Mouse (Mus musculus) layer of hippocampus, adult 2 months (tissue): ENCODE measurements around the gene Pabpc1l. TPM values are rescaled to one million over a fixed set of nuclear protein-coding genes. Genes with fewer than 3 reads are reported as not detected.

Experiments
- DNase-seq, 2 experiments: peaks; one replicate each; pipeline ENCODE4 v3.0.0; 2022; ENCODE audit warnings: low spot score in 2 of 2
- H3K27ac ChIP-seq: fragments of 200-600 bp; 2 replicates; pipeline ENCODE4 v1.8.1; 2022
- H3K4me3 ChIP-seq: fragments of 200-600 bp; 2 replicates; pipeline ENCODE4 v1.8.1; 2022; ENCODE audit warnings: mild to moderate bottlenecking
- CTCF ChIP-seq: fragments of 200-600 bp; conservative IDR thresholded peaks from 2 replicates; pipeline ENCODE4 v1.8.1; 2022; ENCODE audit warnings: antibody characterized with exemption, mild to moderate bottlenecking, moderate library complexity
- total RNA-seq, 2 experiments: library from RNA; stranded (reverse); gene quantifications; 2 replicates each; pipeline ENCODE4 v1.2.3; 2021

The Pabpc1l gene
- total RNA-seq, 2 experiments from 2014 or later, result 1.1 to 1.2 TPM

- Histone ChIP-seq H3K4me3 (no peak overlapping the region), H3K27ac (no peak overlapping the region)
- no peak for DNase-seq
- no peak for TF ChIP-seq CTCF
Observed at GRCm38 (mm10) chr2:164082175-164082574, 56.9 kb downstream of the Pabpc1l start.

- DNase-seq, result no peak
- TF ChIP-seq CTCF, result no peak
- no peak overlapping the region for H3K27ac ChIP-seq
- no peak overlapping the region for H3K4me3 ChIP-seq
Observed at GRCm38 (mm10) chr2:164083609-164084341, 58.5 kb downstream of the Pabpc1l start.

GRCm38 (mm10) chr2:164084342-164084700 lies 59.1 kb downstream of the Pabpc1l start:
- TF ChIP-seq CTCF, result no peak
- Histone ChIP-seq H3K4me3 (no peak overlapping the region), H3K27ac (no peak overlapping the region)
- DNase-seq, result no peak

DNA sequence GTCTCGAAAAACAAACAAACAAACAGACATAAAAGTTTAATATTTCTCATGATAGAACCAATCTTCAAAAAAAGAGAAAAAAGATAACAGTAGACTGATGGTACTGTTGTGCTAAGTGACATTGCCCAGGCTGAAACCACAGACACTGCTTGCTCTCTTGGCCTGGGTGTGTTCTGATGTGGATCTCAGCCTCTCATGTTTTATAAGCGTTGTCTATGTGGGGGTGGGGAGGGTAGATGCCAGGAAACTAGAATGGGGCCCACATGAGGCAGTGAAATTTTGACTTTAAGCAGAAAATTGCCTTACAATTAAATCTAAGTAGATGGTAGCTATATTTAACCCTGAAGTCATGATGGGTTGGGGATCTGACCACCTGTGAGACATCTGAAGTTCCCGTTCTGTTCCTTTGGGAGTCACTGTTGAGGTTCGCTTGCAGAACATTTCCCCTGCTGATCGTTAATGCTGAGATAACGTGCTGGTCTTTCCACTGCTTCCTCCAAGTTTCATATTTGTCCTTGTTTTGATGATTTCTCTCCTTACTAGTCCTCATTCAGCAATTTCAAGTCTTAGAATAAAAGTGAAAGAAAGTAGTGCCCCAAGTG lies 62.3 kb downstream of the Pabpc1l start:
- H3K4me3 ChIP-seq, result no peak overlapping the region
- TF ChIP-seq CTCF, result no peak
- 0 out of 2 replicates have a peak overlapping the region, but pooled peaks have one; percentile 39 for H3K27ac ChIP-seq
- no peak for DNase-seq

DNA sequence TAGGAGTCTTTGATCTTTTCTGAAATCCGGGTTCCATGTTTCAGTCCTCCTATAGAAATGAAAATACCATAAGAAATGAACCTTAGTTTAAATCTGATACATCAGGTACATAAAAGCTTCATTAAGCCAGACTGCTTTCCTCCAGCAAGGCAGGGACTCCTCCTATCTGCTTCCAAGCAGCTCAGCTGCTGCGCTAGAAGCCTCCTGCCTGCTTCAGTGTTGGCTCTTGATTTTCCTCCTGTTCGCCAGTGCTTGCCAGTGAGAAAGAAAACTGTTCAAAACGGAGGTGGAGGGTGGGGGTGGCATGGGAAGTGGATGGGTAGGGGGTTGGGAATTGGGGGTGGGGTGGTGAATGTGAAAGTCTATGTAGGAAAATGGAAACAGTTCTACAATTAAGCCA lies 64.3 kb downstream of the Pabpc1l start:
- TF ChIP-seq CTCF, result no peak
- Histone ChIP-seq H3K4me3 (no peak overlapping the region), H3K27ac (peak overlapping the region; percentile 75)
- peak in 1 of 2 experiments; percentile 51 for DNase-seq

- Histone ChIP-seq H3K4me3 (no peak overlapping the region), H3K27ac (no peak overlapping the region)
- no peak for DNase-seq
- TF ChIP-seq CTCF, result peak; percentile 57
Observed at GRCm38 (mm10) chr2:164094152-164094551, 68.9 kb downstream of the Pabpc1l start.

- DNase-seq, result peak in 1 of 2 experiments; percentile 40
- no peak for TF ChIP-seq CTCF
- Histone ChIP-seq H3K27ac (peak overlapping the region; percentile 3; the same call in 1 of the 2 replicates), H3K4me3 (no peak overlapping the region)
Observed at GRCm38 (mm10) chr2:164098603-164099250, 73.5 kb downstream of the Pabpc1l start.

Other genes starting within 250 kb of the Pabpc1l start
- not detected for gene Ccn5, start 204.6 kb upstream of the Pabpc1l start, total RNA-seq
- gene Kcnk15, start 171.8 kb upstream of the Pabpc1l start, total RNA-seq, result not detected
- 10 to 100 TPM; 37.0 to 39.9 TPM for gene Rims4, start 106.8 kb upstream of the Pabpc1l start, total RNA-seq
- gene Ywhab, start 30.5 kb upstream of the Pabpc1l start, total RNA-seq, result 100 to 1,000 TPM; 520 to 529 TPM
- gene Stk4, start 44.9 kb downstream of the Pabpc1l start, total RNA-seq, result 10 to 100 TPM; 46.9 to 50.4 TPM
- 100 to 1,000 TPM; 107 to 108 TPM for gene Tomm34, start 45.7 kb downstream of the Pabpc1l start, total RNA-seq
- 1 to 10 TPM; 4.4 to 5.7 TPM for gene Kcns1, start 145.7 kb downstream of the Pabpc1l start, total RNA-seq
- not detected for gene Wfdc5, start 157.3 kb downstream of the Pabpc1l start, total RNA-seq
- not detected for gene Wfdc12, start 165.2 kb downstream of the Pabpc1l start, total RNA-seq
- gene Wfdc15a, start 174.7 kb downstream of the Pabpc1l start, total RNA-seq, result not detected
- gene Wfdc15b, start 196.2 kb downstream of the Pabpc1l start, total RNA-seq, result not detected
- not detected for gene Svs2, start 213.0 kb downstream of the Pabpc1l start, total RNA-seq
- gene Svs3b, start 231.2 kb downstream of the Pabpc1l start, total RNA-seq, result not detected